Mouse (Mus musculus) CH12.LX (cell line): ENCODE measurements around the gene Naaladl1. TPM values are rescaled to one million over a fixed set of nuclear protein-coding genes. Genes with fewer than 3 reads are reported as not detected.

Source experiments
- DNase-seq: peaks from one replicate; pipeline ENCODE4 v3.0.0-alpha.2; 2013; ENCODE audit errors: extremely low read depth
- H3K27ac ChIP-seq: 2 replicates; pipeline ENCODE4 v1.5.1; 2012; ENCODE audit warnings: low read depth, mild to moderate bottlenecking, control low read depth, moderate library complexity; ENCODE audit not compliant: insufficient read depth
- H3K27me3 ChIP-seq: replicated peaks from 2 replicates; pipeline ENCODE3; 2012; ENCODE audit warnings: inconsistent platforms
- H3K36me3 ChIP-seq, 2 experiments: replicated peaks in 1 of 2; 2 replicates each; pipeline versions ENCODE3 to v1.6.1; 2012; ENCODE audit warnings: inconsistent platforms in 1 of 2, low read length in 1 of 2, mild to moderate bottlenecking in 1 of 2, mixed read lengths in 1 of 2, moderate library complexity in 1 of 2; ENCODE audit not compliant: control insufficient read depth in 1 of 2, insufficient read depth in 1 of 2
- H3K4me1 ChIP-seq, 2 experiments: 2 replicates each; pipeline ENCODE4 v1.6.1; 2012; ENCODE audit warnings: inconsistent platforms in 1 of 2, moderate library complexity in 1 of 2; ENCODE audit not compliant: insufficient read depth in 2 of 2, control insufficient read depth in 1 of 2
- H3K4me2 ChIP-seq: 2 replicates; pipeline ENCODE4 v1.6.1; 2012; ENCODE audit warnings: low read depth, mild to moderate bottlenecking, control low read depth; ENCODE audit not compliant: poor library complexity, insufficient read depth, severe bottlenecking
- H3K4me3 ChIP-seq, 3 experiments: fragments of 150-350 bp in 1 of 3; sonication (generic) in 1 of 3; replicated peaks in 1 of 3; 2 replicates each; pipeline versions ENCODE3 to v1.5.1; 2011 to 2012; ENCODE audit warnings: low read depth in 2 of 3, low read length in 2 of 3, mild to moderate bottlenecking in 2 of 3, moderate library complexity in 2 of 3, control low read depth in 1 of 3, improper control_type of control experiment in 1 of 3, inconsistent platforms in 1 of 3, mixed read lengths in 1 of 3; ENCODE audit not compliant: poor library complexity in 1 of 3
- H3K79me2 ChIP-seq: replicated peaks from 2 replicates; pipeline ENCODE4 v1.6.1; 2012; ENCODE audit warnings: mild to moderate bottlenecking, moderate library complexity; ENCODE audit not compliant: control insufficient read depth, poor library complexity, insufficient read depth, severe bottlenecking; ENCODE audit errors: extremely low read depth
- H3K9ac ChIP-seq: 2 replicates; pipeline ENCODE4 v1.6.1; 2012; ENCODE audit warnings: low read depth, mild to moderate bottlenecking, control low read depth, moderate library complexity; ENCODE audit not compliant: insufficient read depth
- H3K9me3 ChIP-seq: replicated peaks from 2 replicates; pipeline ENCODE3; 2012; ENCODE audit warnings: low read length, inconsistent platforms, mixed read lengths
- BHLHE40 ChIP-seq: IDR thresholded peaks from 2 replicates; pipeline ENCODE4 v1.6.1; 2011; ENCODE audit warnings: mild to moderate bottlenecking, low read depth, low read length, improper control_type of control experiment
- CHD2 ChIP-seq: IDR thresholded peaks from 2 replicates; pipeline ENCODE4 v1.6.1; 2011; ENCODE audit warnings: low read length, improper control_type of control experiment
- CTCF ChIP-seq, 2 experiments: IDR thresholded peaks in 1 of 2; conservative IDR thresholded peaks in 1 of 2; 2 replicates each; pipeline ENCODE4 v1.5.1; 2011 to 2012; ENCODE audit warnings: low read depth in 2 of 2, low read length in 2 of 2, improper control_type of control experiment in 1 of 2, inconsistent platforms in 1 of 2, mild to moderate bottlenecking in 1 of 2, moderate library complexity in 1 of 2
- ELF1 ChIP-seq: IDR thresholded peaks from 2 replicates; pipeline ENCODE4 v1.6.1; 2014; ENCODE audit warnings: low read depth, mild to moderate bottlenecking, inconsistent platforms, low read length, improper control_type of control experiment
- GABPA ChIP-seq: IDR thresholded peaks from 2 replicates; pipeline ENCODE4 v1.6.1; 2012; ENCODE audit warnings: low read depth, low read length, improper control_type of control experiment, inconsistent platforms; ENCODE audit not compliant: insufficient replicate concordance
- IRF4 ChIP-seq: IDR thresholded peaks from 2 replicates; pipeline ENCODE4 v1.6.1; 2014; ENCODE audit warnings: low read depth, mild to moderate bottlenecking, inconsistent platforms, low read length, improper control_type of control experiment
- JUN ChIP-seq: IDR thresholded peaks from 2 replicates; pipeline ENCODE4 v1.6.1; 2011; ENCODE audit warnings: low read depth, mild to moderate bottlenecking, low read length, improper control_type of control experiment, moderate library complexity; ENCODE audit not compliant: insufficient read depth
- JUND ChIP-seq: conservative IDR thresholded peaks from 2 replicates; pipeline ENCODE4 v1.6.1; 2011; ENCODE audit warnings: low read depth, low read length, improper control_type of control experiment
- KAT2A ChIP-seq: IDR thresholded peaks from 2 replicates; pipeline ENCODE4 v1.6.1; 2012; ENCODE audit warnings: low read length, improper control_type of control experiment, inconsistent platforms; ENCODE audit not compliant: insufficient replicate concordance
- MAFK ChIP-seq: IDR thresholded peaks from 2 replicates; pipeline ENCODE4 v1.6.1; 2011; ENCODE audit warnings: low read length, improper control_type of control experiment; ENCODE audit not compliant: insufficient replicate concordance
- MAX ChIP-seq: IDR thresholded peaks from 2 replicates; pipeline ENCODE4 v1.6.1; 2011; ENCODE audit warnings: low read length, improper control_type of control experiment
- MAZ ChIP-seq: IDR thresholded peaks from 2 replicates; pipeline ENCODE4 v1.6.1; 2012; ENCODE audit warnings: low read depth, mild to moderate bottlenecking, inconsistent platforms, low read length, improper control_type of control experiment, moderate library complexity
- MEF2A ChIP-seq: IDR thresholded peaks from 2 replicates; pipeline ENCODE4 v1.6.1; 2014; ENCODE audit warnings: low read depth, mild to moderate bottlenecking, inconsistent platforms, low read length, improper control_type of control experiment, borderline replicate concordance
- MXI1 ChIP-seq: IDR thresholded peaks from 2 replicates; pipeline ENCODE4 v1.6.1; 2011; ENCODE audit warnings: mild to moderate bottlenecking, low read depth, low read length, improper control_type of control experiment
- NELFE ChIP-seq: IDR thresholded peaks from 2 replicates; pipeline ENCODE4 v1.6.1; 2011; ENCODE audit warnings: low read depth, low read length, improper control_type of control experiment
- NRF1 ChIP-seq: IDR thresholded peaks from 2 replicates; pipeline ENCODE4 v1.6.1; 2014; ENCODE audit warnings: low read depth, mild to moderate bottlenecking, inconsistent platforms, low read length, improper control_type of control experiment, moderate library complexity
- PAX5 ChIP-seq: IDR thresholded peaks from 2 replicates; pipeline ENCODE4 v1.6.1; 2012; ENCODE audit warnings: low read length, inconsistent platforms, mixed read lengths
- POLR2A ChIP-seq: IDR thresholded peaks from 2 replicates; pipeline ENCODE4 v1.6.1; 2011; ENCODE audit warnings: low read depth, mild to moderate bottlenecking, improper control_type of control experiment, low read length
- POLR2AphosphoS2 ChIP-seq: IDR thresholded peaks from 2 replicates; pipeline ENCODE4 v1.6.1; 2011; ENCODE audit warnings: low read depth, low read length, improper control_type of control experiment
- RAD21 ChIP-seq: IDR thresholded peaks from 2 replicates; pipeline ENCODE4 v1.6.1; 2011; ENCODE audit warnings: low read depth, mild to moderate bottlenecking, low read length, improper control_type of control experiment, moderate library complexity
- RCOR1 ChIP-seq: conservative IDR thresholded peaks from 2 replicates; pipeline ENCODE4 v1.6.1; 2012; ENCODE audit warnings: low read depth, mild to moderate bottlenecking, inconsistent platforms, low read length, improper control_type of control experiment
- SIN3A ChIP-seq: IDR thresholded peaks from 2 replicates; pipeline ENCODE4 v1.6.1; 2012; ENCODE audit warnings: low read length, improper control_type of control experiment, inconsistent platforms
- SMC3 ChIP-seq: IDR thresholded peaks from 2 replicates; pipeline ENCODE4 v1.6.1; 2011; ENCODE audit warnings: low read depth, low read length, improper control_type of control experiment
- TCF12 ChIP-seq: IDR thresholded peaks from 2 replicates; pipeline ENCODE4 v1.6.1; 2014; ENCODE audit warnings: low read depth, mild to moderate bottlenecking, inconsistent platforms, low read length, improper control_type of control experiment
- UBTF ChIP-seq: IDR thresholded peaks from 2 replicates; pipeline ENCODE4 v1.6.1; 2012; ENCODE audit warnings: low read depth, mild to moderate bottlenecking, inconsistent platforms, low read length, improper control_type of control experiment, moderate library complexity
- USF1 ChIP-seq: IDR thresholded peaks from 2 replicates; pipeline ENCODE4 v1.6.1; 2014; ENCODE audit warnings: low read depth, mild to moderate bottlenecking, inconsistent platforms, low read length, improper control_type of control experiment
- USF2 ChIP-seq: conservative IDR thresholded peaks from 2 replicates; pipeline ENCODE4 v1.6.1; 2011; ENCODE audit warnings: low read depth, low read length, improper control_type of control experiment
- ZC3H11A ChIP-seq: IDR thresholded peaks from 2 replicates; pipeline ENCODE4 v1.6.1; 2012; ENCODE audit warnings: low read depth, mild to moderate bottlenecking, inconsistent platforms, low read length, improper control_type of control experiment
- ZKSCAN1 ChIP-seq: IDR thresholded peaks from 2 replicates; pipeline ENCODE4 v1.6.1; 2012; ENCODE audit warnings: low read depth, inconsistent platforms, low read length, improper control_type of control experiment, borderline replicate concordance
- ZMIZ1 ChIP-seq: IDR thresholded peaks from 2 replicates; pipeline ENCODE4 v1.6.1; 2012; ENCODE audit warnings: low read depth, mild to moderate bottlenecking, inconsistent platforms, low read length, improper control_type of control experiment
- ZNF384 ChIP-seq: IDR thresholded peaks from 2 replicates; pipeline ENCODE4 v1.6.1; 2012; ENCODE audit warnings: low read depth, low read length, improper control_type of control experiment, inconsistent platforms
- dilution Hi-C: fragments of 300-500 bp; cut with MboI; formaldehyde crosslinking; loops from 2 replicates; pipeline ENCODE4 v1.14.3; 2020; ENCODE audit warnings: low sequenced_read_pairs; ENCODE audit not compliant: extremely low pct_unique_long_range_greater_than_20kb, extremely low pct_ligation_motif_present
- in situ Hi-C: fragments of 300-500 bp; cut with MboI; formaldehyde crosslinking; loops from 3 replicates; pipeline ENCODE4 v1.14.3; 2019; ENCODE audit warnings: low sequenced_read_pairs, low pct_ligation_motif_present, low pct_unique_long_range_greater_than_20kb, mixed read lengths
- polyA plus RNA-seq: library from polyadenylated mRNA; unstranded; fragments of >175 nt; gene quantifications from 2 replicates; pipeline ENCODE4 v1.2.1, GENCODE M21; 2012; ENCODE audit warnings: low read depth; ENCODE audit not compliant: insufficient read length
- total RNA-seq, 2 experiments: library from RNA; depleted of rRNA; stranded (reverse); fragments of 300-350 nt in 1 of 2; fragments of >200 nt in 1 of 2; gene quantifications; 2 replicates each; pipeline ENCODE4 v1.2.3; 2012 to 2014

Gene Naaladl1
- total and polyA plus RNA-seq, 3 experiments = 0.24 to 1.9 (median 0.34) TPM

- no peak for TF ChIP-seq MXI1
- no peak for TF ChIP-seq NRF1
- no peak for TF ChIP-seq JUN
- TF ChIP-seq TCF12 = no peak
- TF ChIP-seq JUND = no peak
- TF ChIP-seq GABPA = no peak
- TF ChIP-seq USF2 = no peak
- TF ChIP-seq ZKSCAN1 = no peak
- TF ChIP-seq RAD21 = no peak
- TF ChIP-seq RCOR1 = no peak
- TF ChIP-seq CTCF (conservative IDR thresholded peaks at IDR 0.05 in 1 of 2, IDR thresholded peaks at IDR 0.05 in 1 of 2; ENCODE audit: low read depth in 2 of 2, low read length in 2 of 2) = no peak
- H3K9me3 ChIP-seq = no peaks in the 10 kb centered on the region
- peak overlapping the region; percentile 73 for H3K9ac ChIP-seq
- H3K79me2 ChIP-seq = peaks cover 54% of the 10 kb centered on the region
- peak overlapping the region; percentile 77 for H3K4me2 ChIP-seq
- H3K4me1 ChIP-seq = peaks cover 8 to 55% of the 10 kb centered on the region in 2 experiments
- dilution Hi-C loops (no loop called here), in situ Hi-C loops (no loop called here)
- peaks cover 32 to 51% of the 10 kb centered on the region in 2 experiments for H3K36me3 ChIP-seq
- H3K4me3 ChIP-seq = peak overlapping the region; percentile 73 to 97 (median 95)
- H3K27me3 ChIP-seq = no peaks in the 10 kb centered on the region
- no peak for DNase-seq
- H3K27ac ChIP-seq = 0 out of 2 replicates have a peak overlapping the region, but pooled peaks have one; percentile 26
Measured at GRCm38 (mm10) chr19:6058966-6059365, 46.6 kb upstream of the Naaladl1 start.

- Histone ChIP-seq H3K4me1 (peaks cover 8 to 39% of the 10 kb centered on the region in 2 experiments), H3K79me2 (peaks cover 35% of the 10 kb centered on the region), H3K36me3 (peaks cover 13 to 35% of the 10 kb centered on the region in 2 experiments), H3K4me3 (peak within 1 kb of the TSS; percentile 94 to 98 (median 95)), H3K27ac (peak within 1 kb of the TSS; percentile 88), H3K9me3 (no peaks in the 10 kb centered on the region), H3K4me2 (peak within 1 kb of the TSS; percentile 73), H3K9ac (peak within 1 kb of the TSS; percentile 78), H3K27me3 (no peaks in the 10 kb centered on the region)
- dilution Hi-C loops (no loop called here), in situ Hi-C loops (loop anchor here (10.0 kb wide), 1 partner anchor 96 kb away; the partner anchor contains the start of gene Pola2)
- peak; percentile 95 for DNase-seq
- no peak for TF ChIP-seq BHLHE40
- TF ChIP-seq PAX5 = no peak
- TF ChIP-seq GABPA = no peak
- TF ChIP-seq MXI1 = peak; percentile 79
- peak; percentile 77 for TF ChIP-seq NELFE
- peak; percentile 51; the same call in 1 of the 2 replicates for TF ChIP-seq CHD2
- TF ChIP-seq ZMIZ1 = peak; percentile 76
- peak; percentile 71; the same call in 1 of the 2 replicates for TF ChIP-seq TCF12
- peak; percentile 100 for TF ChIP-seq UBTF
- peak; percentile 60; the same call in 1 of the 2 replicates for TF ChIP-seq MEF2A
- no peak for TF ChIP-seq JUND
- TF ChIP-seq RAD21 = no peak
- TF ChIP-seq USF1 = no peak
- TF ChIP-seq POLR2AphosphoS2 = 0 out of 2 replicates have a peak, but pooled peaks have one; percentile 77
- TF ChIP-seq JUN = no peak
- 0 out of 2 replicates have a peak, but pooled peaks have one; percentile 37 for TF ChIP-seq MAX
- TF ChIP-seq ZKSCAN1 = no peak
- peak; percentile 80 for TF ChIP-seq NRF1
- TF ChIP-seq POLR2A = peak; percentile 86
- TF ChIP-seq ZC3H11A = no peak
- peak; percentile 95 for TF ChIP-seq SIN3A
- peak; percentile 91 for TF ChIP-seq ELF1
- peak; percentile 72; the same call in 1 of the 2 replicates for TF ChIP-seq KAT2A
- no peak for TF ChIP-seq ZNF384
- peak; percentile 65; the same call in 1 of the 2 replicates for TF ChIP-seq IRF4
- TF ChIP-seq MAFK = no peak
- no peak for TF ChIP-seq MAZ
- no peak for TF ChIP-seq SMC3
Measured at GRCm38 (mm10) chr19:6061021-6061533, 44.5 kb upstream of the Naaladl1 start, which contains the start of gene Znhit2. Gene Znhit2 (plus strand): TSS chr19:6061192.
